Mouse (Mus musculus) left cerebral cortex, postnatal 25 days (tissue): ENCODE measurements around the gene Phlpp1. TPM values are rescaled to one million over a fixed set of nuclear protein-coding genes. Genes with fewer than 3 reads are reported as not detected.

Source experiments
- DNase-seq, 2 experiments: peaks; one replicate each; pipeline ENCODE4 v3.0.0; 2022; ENCODE audit warnings: low spot score in 2 of 2, mixed read lengths in 1 of 2
- intact Hi-C: fragments of 180-260 bp; cut with DNase I; formaldehyde crosslinking; loops from one replicate; pipeline ENCODE4 v1.15.1; 2025
- total RNA-seq, 2 experiments: library from RNA; stranded (reverse); gene quantifications; 2 replicates each; pipeline ENCODE4 v1.2.3; 2021

Gene Phlpp1
- 10 to 100 TPM; 60.2 to 64.6 TPM for total RNA-seq

- intact Hi-C loops: loop anchor here (2.0 to 10.0 kb wide), 5 partner anchors 27 to 543 kb away; partner anchors contain the start of gene Bcl2
- peak; percentile 100 for DNase-seq
Measured at GRCm38 (mm10) chr1:106171241-106172220, at the start of gene Phlpp1. TSS of gene Phlpp1 (plus strand) at chr1:106171752.

DNA sequence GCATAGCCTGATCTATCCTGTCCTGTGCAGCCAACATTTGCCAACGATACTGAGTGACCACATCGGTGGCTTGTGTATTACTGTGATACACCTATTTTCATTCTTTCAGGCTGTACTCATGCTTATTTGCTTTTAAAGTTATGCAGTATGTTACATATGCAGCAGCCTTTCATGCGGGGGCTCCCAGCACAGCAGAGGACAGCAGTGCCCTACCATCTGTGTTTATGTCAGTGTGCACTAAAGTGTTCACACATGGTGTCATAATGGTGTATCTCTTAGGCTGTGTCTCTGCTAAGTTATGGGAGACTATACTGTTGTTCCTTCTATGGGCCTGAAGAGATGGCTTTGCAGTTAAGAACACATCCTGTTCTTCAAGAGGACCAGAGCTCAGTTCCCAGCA is 45.0 kb upstream of the Phlpp1 start:
- peak in 1 of 2 experiments; percentile 76 for DNase-seq
- intact Hi-C loops: no loop called here

- intact Hi-C loops: no loop called here
- DNase-seq: no peak
Measured at GRCm38 (mm10) chr1:106131697-106132349, 39.7 kb upstream of the Phlpp1 start.

GRCm38 (mm10) chr1:106132350-106132700 is 39.2 kb upstream of the Phlpp1 start:
- intact Hi-C loops: no loop called here

DNA sequence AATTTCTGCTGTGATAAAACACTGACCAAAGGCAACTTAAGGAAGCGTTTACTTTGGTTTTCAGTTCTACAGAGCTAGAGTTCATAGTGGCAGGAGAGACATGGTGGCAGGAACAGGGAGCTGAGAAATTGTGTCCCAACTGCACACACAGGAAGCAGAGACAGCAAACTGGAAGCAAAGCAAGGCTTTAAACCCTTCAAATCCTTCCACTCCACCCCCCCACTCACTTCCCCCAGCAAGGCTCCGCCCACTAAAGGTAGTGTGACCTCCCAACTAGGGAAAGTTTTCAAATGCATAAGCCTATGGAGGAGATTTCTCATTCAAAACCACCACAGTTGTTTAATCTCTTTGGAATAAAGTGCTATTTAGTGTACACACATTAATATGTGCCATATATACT is 32.9 kb upstream of the Phlpp1 start:
- no peak for DNase-seq
- intact Hi-C loops: loop anchor here (5.0 kb wide), 1 partner anchor 66 kb away; no protein-coding TSS in a partner anchor

More at GRCm38 (mm10) chr1:106132350-106132700, 39.2 kb upstream of the Phlpp1 start:
- no peak for DNase-seq

- no peak for DNase-seq
- intact Hi-C loops: loop anchor here (5.0 kb wide), 1 partner anchor 67 kb away; no protein-coding TSS in a partner anchor
Measured at GRCm38 (mm10) chr1:106139137-106139536, 32.4 kb upstream of the Phlpp1 start.

DNA sequence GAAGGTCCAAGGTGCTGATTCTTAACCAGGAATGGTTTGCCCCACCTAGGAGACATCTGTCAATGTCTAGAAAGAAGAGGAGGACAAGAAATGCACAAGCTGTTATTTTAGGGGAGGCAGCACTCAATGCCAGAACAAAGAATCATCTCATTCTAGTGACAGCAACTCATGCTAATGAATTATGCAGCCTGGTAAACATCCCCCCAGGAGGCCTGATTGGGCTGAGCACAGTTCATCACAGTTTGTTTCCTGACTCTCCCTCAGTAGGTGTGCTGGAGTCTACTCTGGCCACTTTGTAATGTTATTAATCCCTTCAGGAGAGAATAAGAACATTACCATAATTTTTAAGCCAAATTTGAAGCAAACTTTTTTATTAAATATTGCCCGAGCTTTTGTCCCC is 29.5 kb upstream of the Phlpp1 start:
- DNase-seq: no peak
- intact Hi-C loops: no loop called here

- intact Hi-C loops: no loop called here
- no peak for DNase-seq
Measured at GRCm38 (mm10) chr1:106144534-106144933, 27.0 kb upstream of the Phlpp1 start.

GRCm38 (mm10) chr1:106145055-106145454 is 26.5 kb upstream of the Phlpp1 start:
- DNase-seq: no peak
- intact Hi-C loops: no loop called here

- intact Hi-C loops: no loop called here
- no peak for DNase-seq
Measured at GRCm38 (mm10) chr1:106145565-106146190, 25.9 kb upstream of the Phlpp1 start.

DNA sequence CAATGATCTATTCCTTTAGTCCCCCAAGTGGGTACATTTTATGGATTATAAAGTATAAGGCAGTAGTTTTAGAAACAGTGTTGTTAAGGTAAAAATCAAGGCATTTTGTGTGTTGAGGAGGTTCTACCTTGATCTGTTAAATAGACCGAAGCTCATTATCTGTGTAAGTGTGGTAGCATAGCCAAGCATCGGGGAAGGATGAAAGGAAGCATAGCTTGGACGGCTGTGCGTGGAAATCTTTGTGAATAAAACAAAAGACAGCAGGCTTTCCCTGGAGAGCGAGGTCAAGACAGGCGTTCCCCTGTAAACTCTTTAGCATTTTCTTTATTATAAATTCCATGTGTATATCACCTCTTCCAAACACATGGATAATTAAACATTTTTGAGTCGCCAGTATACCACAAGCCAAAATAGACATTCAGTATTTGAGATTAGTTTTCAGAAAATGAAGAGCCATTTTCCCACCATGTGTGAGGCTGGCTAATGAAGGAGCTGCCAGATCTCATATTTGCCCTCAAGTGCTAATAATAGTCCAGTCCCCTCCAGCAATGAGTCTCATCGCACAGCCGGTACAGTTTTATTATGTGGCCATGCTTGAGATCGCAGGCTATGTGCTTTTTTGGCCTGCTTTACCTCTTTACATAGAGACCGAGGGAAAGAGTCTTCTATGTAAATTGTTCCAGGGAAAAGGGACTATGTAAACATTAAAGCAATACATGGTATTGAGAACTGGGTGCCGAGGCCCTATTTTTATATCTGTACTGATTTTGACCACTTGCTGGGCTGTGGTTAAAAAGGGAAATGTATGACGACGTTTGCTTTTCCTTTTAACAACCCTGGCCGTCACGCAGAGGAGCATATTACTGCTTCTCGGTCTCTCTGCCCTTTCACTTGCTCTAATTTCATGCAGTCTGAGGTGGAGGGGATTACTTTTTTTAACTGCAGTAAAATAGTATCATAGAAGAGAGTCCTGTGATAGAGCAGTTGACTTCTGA is 22.9 kb upstream of the Phlpp1 start:
- intact Hi-C loops: no loop called here
- no peak for DNase-seq

DNA sequence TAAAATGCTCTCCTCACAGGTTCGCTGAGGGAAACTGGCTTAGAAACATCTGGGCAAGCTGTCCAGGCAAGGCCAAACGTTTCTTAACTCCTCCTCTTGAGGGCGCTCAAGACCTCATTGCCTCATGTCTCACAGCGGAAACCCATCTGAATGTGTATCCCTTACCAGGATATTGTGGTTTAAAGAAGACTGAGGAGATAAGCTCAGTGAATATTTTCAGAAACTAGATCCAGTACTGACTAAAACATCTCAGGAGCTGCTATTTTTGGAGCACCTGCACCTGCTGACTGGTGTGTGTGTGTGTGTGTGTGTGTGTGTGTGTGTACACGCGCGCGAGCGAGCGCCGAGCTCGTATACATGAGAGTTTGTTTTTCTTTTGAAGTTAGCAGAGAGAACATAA is 19.7 kb upstream of the Phlpp1 start:
- peak in 1 of 2 experiments; percentile 13 for DNase-seq
- intact Hi-C loops: no loop called here

DNA sequence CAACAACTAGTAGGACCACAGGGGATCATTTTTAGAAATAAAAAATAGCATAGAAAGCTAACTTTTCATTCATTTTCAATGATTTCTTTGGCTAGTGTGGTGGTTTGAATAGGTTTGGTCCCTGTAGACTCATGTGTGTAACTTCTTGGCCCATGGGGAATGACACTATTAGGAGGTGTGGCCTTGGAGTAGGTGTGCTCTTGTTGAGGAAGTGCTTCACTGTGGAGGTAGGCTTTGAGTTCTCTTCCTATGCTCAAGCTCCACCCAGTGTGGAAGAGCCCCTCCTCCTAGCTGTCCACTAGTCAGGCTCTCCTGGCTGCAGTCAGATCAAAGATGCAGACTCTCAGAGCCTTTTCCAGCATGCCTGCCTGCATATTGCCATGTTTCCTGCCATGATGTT is 18.8 kb upstream of the Phlpp1 start:
- DNase-seq: no peak
- intact Hi-C loops: no loop called here

DNA sequence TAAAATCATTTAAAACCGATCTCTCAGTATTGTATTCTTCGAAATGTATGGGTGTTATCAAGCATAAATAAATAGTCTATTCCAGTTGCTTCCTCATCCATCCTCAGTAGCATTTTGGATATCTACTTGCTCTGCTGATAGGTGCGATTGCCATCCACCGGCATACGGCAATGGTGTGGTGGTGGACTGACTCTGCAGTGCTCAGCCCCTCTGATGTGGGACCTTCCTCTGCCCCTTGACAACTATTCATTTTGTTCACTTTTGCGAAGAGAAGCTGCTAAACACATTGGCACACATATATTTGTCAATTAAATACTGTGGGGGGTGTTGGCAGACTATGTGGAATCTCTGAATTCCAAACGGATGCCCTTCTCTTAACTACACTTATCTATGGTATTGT is 17.0 kb upstream of the Phlpp1 start:
- intact Hi-C loops: no loop called here
- no peak for DNase-seq

GRCm38 (mm10) chr1:106155087-106155567 is 16.4 kb upstream of the Phlpp1 start:
- intact Hi-C loops: no loop called here
- DNase-seq: peak; percentile 31 to 74

GRCm38 (mm10) chr1:106155702-106156101 is 15.8 kb upstream of the Phlpp1 start:
- DNase-seq: no peak
- intact Hi-C loops: no loop called here

- no peak for DNase-seq
- intact Hi-C loops: no loop called here
Measured at GRCm38 (mm10) chr1:106157961-106158515, 13.5 kb upstream of the Phlpp1 start.

- DNase-seq: no peak
- intact Hi-C loops: no loop called here
Measured at GRCm38 (mm10) chr1:106159667-106160066, 11.9 kb upstream of the Phlpp1 start.

GRCm38 (mm10) chr1:106160916-106161315 is 10.6 kb upstream of the Phlpp1 start:
- DNase-seq: no peak
- intact Hi-C loops: no loop called here
